Mouse (Mus musculus) neural tube, embryonic 15.5 days (tissue): ENCODE data around the gene 4933424G06Rik. TPM values are rescaled to one million over a fixed set of nuclear protein-coding genes. Genes with fewer than 3 reads are reported as not detected.

Experiments
- ATAC-seq: fragments of 200-750 bp; cut with Nextera tagmentation; 2 replicates; pipeline ENCODE4 v1.8.0; 2017; ENCODE audit warnings: mild to moderate bottlenecking, moderate TSS enrichment, moderate library complexity; ENCODE audit not compliant: low FRiP score
- H3K27ac ChIP-seq: fragments of 300-500 bp; sonication (generic); replicated peaks from 2 replicates; pipeline ENCODE4 v1.5.1; 2015; ENCODE audit warnings: mild to moderate bottlenecking, inconsistent platforms
- H3K27me3 ChIP-seq: fragments of 300-500 bp; sonication (generic); replicated peaks from 2 replicates; pipeline ENCODE4 v1.6.1; 2015; ENCODE audit warnings: inconsistent platforms
- H3K36me3 ChIP-seq: fragments of 300-500 bp; sonication (generic); 2 replicates; pipeline ENCODE4 v1.6.1; 2015; ENCODE audit warnings: inconsistent platforms
- H3K4me1 ChIP-seq: fragments of 300-500 bp; sonication (generic); 2 replicates; pipeline ENCODE4 v1.6.1; 2015; ENCODE audit warnings: inconsistent platforms
- H3K4me2 ChIP-seq: fragments of 300-500 bp; sonication (generic); 2 replicates; pipeline ENCODE4 v1.6.1; 2015; ENCODE audit warnings: inconsistent platforms, mild to moderate bottlenecking, moderate library complexity
- H3K4me3 ChIP-seq: fragments of 300-500 bp; sonication (generic); replicated peaks from 2 replicates; pipeline ENCODE4 v1.5.1; 2015; ENCODE audit warnings: mild to moderate bottlenecking, inconsistent platforms
- H3K9ac ChIP-seq: fragments of 300-500 bp; sonication (generic); replicated peaks from 2 replicates; pipeline ENCODE4 v1.6.1; 2015; ENCODE audit warnings: mild to moderate bottlenecking, inconsistent platforms
- H3K9me3 ChIP-seq: fragments of 300-500 bp; sonication (generic); replicated peaks from 2 replicates; pipeline ENCODE4 v1.6.1; 2016; ENCODE audit warnings: inconsistent platforms
- WGBS: fragments of 180-500 bp; shearing (Covaris S2); methylation state at CpG from one replicate; pipeline ENCODE4 v1.1.7; 2015; ENCODE audit warnings: mixed read lengths; 5-methylcytosine and 5-hydroxymethylcytosine counted together
- polyA plus RNA-seq: library from polyadenylated mRNA; unstranded; fragments of >200 nt; fragmentation: Nextera tagmentation; extraction: Ambion mirVana; gene quantifications from 2 replicates; pipeline ENCODE4 v1.2.1, GENCODE M21; 2015

Gene 4933424G06Rik
- polyA plus RNA-seq, 1 experiment from 2014 or later: 0.32 TPM

- peaks cover 3% of the 10 kb centered on the region; the same call in 1 of the 2 replicates for H3K27me3 ChIP-seq
- WGBS: 83% methylated on average over 11 of the region's 11 CpGs
- no peaks in the 10 kb centered on the region for H3K36me3 ChIP-seq
- H3K9me3 ChIP-seq: no peaks in the 10 kb centered on the region
- no peak for ATAC-seq
- H3K4me3 ChIP-seq: no peak overlapping the region
- peaks cover 14% of the 10 kb centered on the region for H3K4me1 ChIP-seq
- no peak overlapping the region for H3K27ac ChIP-seq
- no peak overlapping the region for H3K4me2 ChIP-seq
- no peak overlapping the region for H3K9ac ChIP-seq
Measured at GRCm38 (mm10) chr1:36782476-36782875, 72.5 kb downstream of the 4933424G06Rik start.

GRCm38 (mm10) chr1:36784365-36785134, 74.6 kb downstream of the 4933424G06Rik start:
- Histone ChIP-seq H3K4me3 (peak overlapping the region; percentile 47), H3K36me3 (no peaks in the 10 kb centered on the region), H3K27ac (peak overlapping the region; percentile 86), H3K9ac (peak overlapping the region; percentile 66), H3K4me1 (peaks cover 14% of the 10 kb centered on the region), H3K9me3 (no peaks in the 10 kb centered on the region), H3K4me2 (peak overlapping the region; percentile 95), H3K27me3 (peaks cover 3% of the 10 kb centered on the region; the same call in 1 of the 2 replicates)
- peak; percentile 88 for ATAC-seq
- 4% methylated on average over 20 of the region's 20 CpGs for WGBS

DNA sequence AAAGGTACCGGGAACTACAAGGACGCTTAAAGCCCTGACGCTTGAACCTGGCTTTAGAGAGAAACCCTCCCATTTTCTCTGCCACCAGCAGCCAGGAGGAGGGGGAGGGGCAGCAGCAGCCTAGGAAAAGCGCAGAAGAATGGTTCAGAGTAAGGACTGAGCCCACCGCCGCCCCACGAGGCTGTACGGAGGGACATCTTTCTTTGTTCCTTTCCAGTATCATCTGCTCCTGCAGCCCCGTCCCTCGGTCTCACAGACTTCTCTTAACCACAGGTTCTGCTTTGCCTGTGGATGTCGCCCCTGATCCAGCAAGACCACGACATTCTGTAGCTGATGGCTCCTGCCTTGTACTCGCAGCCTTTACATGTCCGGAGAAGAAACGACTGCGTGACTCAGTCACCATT, 75.3 kb downstream of the 4933424G06Rik start:
- WGBS: under 1% methylated on average over 16 of the region's 16 CpGs
- Histone ChIP-seq H3K4me2 (peak overlapping the region; percentile 95), H3K27me3 (peaks cover 3% of the 10 kb centered on the region; the same call in 1 of the 2 replicates), H3K27ac (peak overlapping the region; percentile 86), H3K9ac (peak overlapping the region; percentile 66), H3K4me1 (peaks cover 14% of the 10 kb centered on the region), H3K9me3 (no peaks in the 10 kb centered on the region), H3K4me3 (peak overlapping the region; percentile 47), H3K36me3 (peaks cover 1% of the 10 kb centered on the region; the same call in 1 of the 2 replicates)
- peak; percentile 85 for ATAC-seq

DNA sequence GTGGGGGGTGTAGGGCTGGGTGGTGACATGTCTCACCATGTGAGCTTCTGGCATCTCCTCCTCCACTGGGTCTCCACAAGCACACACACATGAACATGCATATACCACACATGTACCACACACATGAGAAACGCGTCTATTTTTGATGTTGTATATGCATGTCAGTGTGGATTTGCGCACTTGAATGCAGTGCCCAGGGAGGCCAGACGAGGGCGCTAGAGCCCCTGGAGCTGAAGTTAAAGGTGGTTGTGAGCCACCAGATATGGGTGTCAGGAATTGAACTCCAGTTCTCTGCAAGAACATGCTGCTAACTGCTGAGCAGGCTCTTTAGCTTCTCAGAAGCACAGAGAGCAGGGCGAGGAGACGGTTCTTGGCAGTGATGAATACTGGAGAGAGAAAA, 76.4 kb downstream of the 4933424G06Rik start:
- Histone ChIP-seq H3K27ac (no peak overlapping the region), H3K4me3 (no peak overlapping the region), H3K27me3 (peaks cover 3% of the 10 kb centered on the region; the same call in 1 of the 2 replicates), H3K4me1 (peaks cover 14% of the 10 kb centered on the region), H3K4me2 (no peak overlapping the region), H3K36me3 (peaks cover 10% of the 10 kb centered on the region), H3K9me3 (no peaks in the 10 kb centered on the region), H3K9ac (no peak overlapping the region)
- ATAC-seq: no peak
- WGBS: 96% methylated on average over 7 of the region's 7 CpGs

GRCm38 (mm10) chr1:36789416-36789815, 79.5 kb downstream of the 4933424G06Rik start:
- ATAC-seq: no peak
- no peaks in the 10 kb centered on the region for H3K9me3 ChIP-seq
- H3K4me2 ChIP-seq: no peak overlapping the region
- WGBS: 68% methylated on average over 8 of the region's 8 CpGs
- H3K9ac ChIP-seq: no peak overlapping the region
- peaks cover 36% of the 10 kb centered on the region for H3K36me3 ChIP-seq
- no peak overlapping the region for H3K27ac ChIP-seq
- H3K4me3 ChIP-seq: no peak overlapping the region
- H3K27me3 ChIP-seq: no peaks in the 10 kb centered on the region
- H3K4me1 ChIP-seq: peaks cover 14% of the 10 kb centered on the region

GRCm38 (mm10) chr1:36796711-36797110, 86.8 kb downstream of the 4933424G06Rik start:
- Histone ChIP-seq H3K36me3 (peaks cover 89% of the 10 kb centered on the region), H3K4me1 (no peaks in the 10 kb centered on the region), H3K27me3 (no peaks in the 10 kb centered on the region), H3K9ac (no peak overlapping the region), H3K27ac (no peak overlapping the region), H3K4me2 (no peak overlapping the region), H3K4me3 (no peak overlapping the region), H3K9me3 (no peaks in the 10 kb centered on the region)
- 91% methylated on average over 7 of the region's 7 CpGs for WGBS
- no peak for ATAC-seq

- 89% methylated on average over 10 of the region's 10 CpGs for WGBS
- no peak overlapping the region for H3K4me3 ChIP-seq
- H3K4me2 ChIP-seq: no peak overlapping the region
- no peaks in the 10 kb centered on the region for H3K9me3 ChIP-seq
- H3K27me3 ChIP-seq: no peaks in the 10 kb centered on the region
- H3K4me1 ChIP-seq: no peaks in the 10 kb centered on the region
- no peak for ATAC-seq
- no peak overlapping the region for H3K27ac ChIP-seq
- H3K9ac ChIP-seq: no peak overlapping the region
- peaks cover 92% of the 10 kb centered on the region for H3K36me3 ChIP-seq
Measured at GRCm38 (mm10) chr1:36797481-36797880, 87.5 kb downstream of the 4933424G06Rik start.

DNA sequence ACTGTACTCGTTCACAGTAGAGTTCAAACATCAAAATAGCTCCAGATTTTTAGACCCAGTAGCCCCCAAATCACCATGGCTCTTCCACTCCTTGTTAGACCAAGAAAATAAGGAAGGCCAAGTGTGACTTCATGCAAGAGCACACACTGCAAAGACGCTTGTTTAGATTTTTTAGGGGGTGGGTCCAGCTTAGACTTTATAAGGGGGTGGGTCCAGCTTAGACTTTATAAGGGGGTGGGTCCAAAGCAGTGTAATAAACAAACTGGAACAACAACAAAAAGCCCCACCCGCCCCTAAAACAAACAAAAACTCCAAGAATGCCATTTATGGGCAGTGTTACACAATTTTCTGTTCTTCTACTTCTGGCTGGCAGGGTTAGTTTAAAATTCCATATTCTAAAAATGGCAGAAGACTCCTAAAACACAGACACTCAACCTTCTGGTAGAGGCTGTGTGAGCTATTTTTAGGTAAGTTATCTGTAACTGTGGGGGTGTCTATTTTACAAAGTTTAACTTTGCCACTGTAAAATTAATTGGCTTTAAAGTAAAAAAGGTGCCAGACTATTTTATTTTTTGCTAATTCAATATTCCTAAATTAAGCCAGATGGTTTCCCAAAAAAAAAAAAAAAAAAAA, 90.5 kb downstream of the 4933424G06Rik start:
- H3K4me2 ChIP-seq: no peak overlapping the region
- H3K36me3 ChIP-seq: peaks cover 86% of the 10 kb centered on the region
- WGBS: 75% methylated on average over 3 of the region's 3 CpGs
- no peak overlapping the region for H3K4me3 ChIP-seq
- no peak overlapping the region for H3K27ac ChIP-seq
- no peak overlapping the region for H3K9ac ChIP-seq
- H3K27me3 ChIP-seq: no peaks in the 10 kb centered on the region
- no peak for ATAC-seq
- H3K4me1 ChIP-seq: no peaks in the 10 kb centered on the region
- H3K9me3 ChIP-seq: no peaks in the 10 kb centered on the region

- no peak for ATAC-seq
- Histone ChIP-seq H3K9ac (no peak overlapping the region), H3K4me2 (no peak overlapping the region), H3K27ac (no peak overlapping the region), H3K36me3 (peaks cover 84% of the 10 kb centered on the region), H3K27me3 (no peaks in the 10 kb centered on the region), H3K4me1 (no peaks in the 10 kb centered on the region), H3K4me3 (no peak overlapping the region), H3K9me3 (no peaks in the 10 kb centered on the region)
- 70% methylated on average over 9 of the region's 9 CpGs for WGBS
Measured at GRCm38 (mm10) chr1:36804259-36804658, 94.3 kb downstream of the 4933424G06Rik start.

- peaks cover 85% of the 10 kb centered on the region for H3K36me3 ChIP-seq
Measured at GRCm38 (mm10) chr1:36804833-36805232, 94.9 kb downstream of the 4933424G06Rik start.

DNA sequence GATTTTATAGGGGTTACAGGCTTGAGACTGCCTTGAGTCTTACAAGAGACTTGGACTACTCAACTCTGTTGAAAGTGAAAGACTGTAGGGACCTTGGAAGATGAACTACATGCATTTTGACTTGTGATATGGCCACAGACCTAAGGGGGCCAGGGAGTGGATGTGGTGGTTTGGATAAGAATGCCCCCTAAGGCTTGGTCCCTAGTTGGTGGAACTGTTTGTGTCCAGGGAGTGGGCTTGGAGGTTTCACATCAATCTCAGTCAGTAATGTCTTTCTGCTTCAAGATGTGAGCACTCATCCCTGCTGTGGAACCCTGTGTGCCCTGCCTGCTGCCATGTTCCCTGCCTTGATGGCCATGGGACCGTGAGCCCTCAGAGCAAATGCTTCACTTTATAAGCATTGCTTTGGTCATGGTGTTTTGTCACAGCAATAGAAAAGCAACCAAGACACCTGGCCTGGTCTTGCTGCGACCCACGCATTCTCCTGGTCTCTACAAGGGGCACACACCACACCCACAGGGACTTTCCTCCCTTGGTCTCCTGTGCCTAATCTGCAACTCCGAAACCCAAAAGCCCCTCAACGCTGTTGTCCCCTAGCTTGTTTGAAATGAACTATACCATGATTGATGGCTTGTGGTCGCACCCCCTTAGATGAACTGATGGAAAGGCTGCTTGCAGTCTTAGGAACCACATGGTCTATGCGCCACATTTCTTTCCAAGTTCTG, 96.4 kb downstream of the 4933424G06Rik start:
- ATAC-seq: no peak
- 97% methylated on average over 7 of the region's 7 CpGs for WGBS
- Histone ChIP-seq H3K27me3 (no peaks in the 10 kb centered on the region), H3K27ac (no peak overlapping the region), H3K9me3 (no peaks in the 10 kb centered on the region), H3K4me3 (no peak overlapping the region), H3K4me2 (no peak overlapping the region), H3K36me3 (peaks cover 90% of the 10 kb centered on the region), H3K9ac (no peak overlapping the region), H3K4me1 (no peaks in the 10 kb centered on the region)

More at GRCm38 (mm10) chr1:36804833-36805232, 94.9 kb downstream of the 4933424G06Rik start:
- H3K27me3 ChIP-seq: no peaks in the 10 kb centered on the region
- no peaks in the 10 kb centered on the region for H3K9me3 ChIP-seq
- ATAC-seq: no peak
- no peak overlapping the region for H3K9ac ChIP-seq
- H3K27ac ChIP-seq: no peak overlapping the region
- no peak overlapping the region for H3K4me3 ChIP-seq
- 91% methylated on average over 4 of the region's 4 CpGs for WGBS
- H3K4me2 ChIP-seq: no peak overlapping the region
- no peaks in the 10 kb centered on the region for H3K4me1 ChIP-seq
